Mouse (Mus musculus) adrenal gland, adult (tissue): ENCODE results near the gene Prkce.

Source experiments
- DNase-seq, 2 experiments: peaks; one replicate each; pipeline ENCODE4 v3.0.0; 2022 to 2023; ENCODE audit warnings: low spot score in 1 of 2; ENCODE audit not compliant: inconsistent age in 2 of 2

The Prkce gene

GRCm38 (mm10) chr17:86404795-86405501, 237.4 kb downstream of the Prkce start:
- DNase-seq: no peak

- no peak for DNase-seq
Observed at GRCm38 (mm10) chr17:86405644-86406043, 238.1 kb downstream of the Prkce start.

GRCm38 (mm10) chr17:86407921-86408613, 240.5 kb downstream of the Prkce start:
- DNase-seq: no peak

GRCm38 (mm10) chr17:86408614-86409006, 241.0 kb downstream of the Prkce start:
- DNase-seq: no peak

GRCm38 (mm10) chr17:86409485-86409884, 241.9 kb downstream of the Prkce start:
- no peak for DNase-seq

GRCm38 (mm10) chr17:86410496-86410895, 242.9 kb downstream of the Prkce start:
- DNase-seq: no peak

- no peak for DNase-seq
Observed at GRCm38 (mm10) chr17:86412141-86412540, 244.6 kb downstream of the Prkce start.

GRCm38 (mm10) chr17:86414608-86415007, 247.0 kb downstream of the Prkce start:
- DNase-seq: no peak

- DNase-seq: no peak
Observed at GRCm38 (mm10) chr17:86415989-86416388, 248.4 kb downstream of the Prkce start.

- DNase-seq: no peak
Observed at GRCm38 (mm10) chr17:86418334-86418733, 250.7 kb downstream of the Prkce start.

- DNase-seq: no peak
Observed at GRCm38 (mm10) chr17:86419199-86419598, 251.6 kb downstream of the Prkce start.

- DNase-seq: no peak
Observed at GRCm38 (mm10) chr17:86420646-86421338, 253.2 kb downstream of the Prkce start.

- DNase-seq: no peak
Observed at GRCm38 (mm10) chr17:86422023-86422422, 254.4 kb downstream of the Prkce start.

GRCm38 (mm10) chr17:86429877-86430276, 262.3 kb downstream of the Prkce start:
- peak in 1 of 2 experiments; percentile 32 for DNase-seq

GRCm38 (mm10) chr17:86433117-86433516, 265.5 kb downstream of the Prkce start:
- DNase-seq: peak in 1 of 2 experiments; percentile 73

GRCm38 (mm10) chr17:86433813-86434212, 266.2 kb downstream of the Prkce start:
- DNase-seq: peak in 1 of 2 experiments; percentile 18

- DNase-seq: no peak
Observed at GRCm38 (mm10) chr17:86434781-86435180, 267.2 kb downstream of the Prkce start.

GRCm38 (mm10) chr17:86435570-86435969, 268.0 kb downstream of the Prkce start:
- no peak for DNase-seq

GRCm38 (mm10) chr17:86435984-86436383, 268.4 kb downstream of the Prkce start:
- DNase-seq: no peak

- DNase-seq: peak in 1 of 2 experiments; percentile 51
Observed at GRCm38 (mm10) chr17:86436583-86437370, 269.2 kb downstream of the Prkce start.
